Mouse (Mus musculus): ENCODE results near the gene Apba2.

DNA sequence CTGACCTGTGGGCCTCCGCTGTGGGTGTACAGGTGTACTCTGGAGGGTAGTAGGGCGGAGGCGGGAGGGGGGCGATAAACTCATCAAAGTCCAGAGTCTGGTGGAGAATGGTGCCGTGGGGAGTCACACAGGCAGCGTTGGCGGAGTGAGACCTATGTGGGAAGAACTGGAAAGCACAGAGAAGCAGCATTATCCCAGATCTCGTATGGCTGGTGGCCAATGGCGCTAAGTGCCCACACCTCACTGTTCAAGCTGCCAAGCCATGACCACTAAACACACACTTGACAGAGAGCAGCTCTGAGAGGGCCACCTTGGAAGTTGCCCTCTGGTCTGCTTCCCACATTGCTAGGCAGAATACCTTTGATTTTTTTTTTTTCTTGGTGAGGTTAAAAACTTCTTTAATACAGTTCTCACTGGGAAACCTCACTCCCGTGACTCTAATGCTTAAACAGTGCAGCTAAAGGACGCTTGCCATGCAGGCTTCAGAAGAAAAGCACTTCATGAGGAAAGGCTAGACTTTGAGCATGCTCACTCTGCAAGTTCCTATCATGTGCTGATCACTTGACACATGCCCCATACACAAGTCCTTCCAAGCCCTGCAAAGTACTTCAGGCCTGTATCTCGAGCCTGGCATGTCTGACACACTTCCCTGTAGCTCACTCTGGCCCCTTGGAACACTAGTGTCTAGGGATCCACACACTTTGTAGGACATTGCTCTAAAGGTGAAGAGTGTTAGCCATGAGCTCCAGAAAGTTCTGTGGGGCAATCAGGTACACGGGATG, 275.4 kb downstream of the Apba2 start:
- TF ChIP-seq POLR2A (IDR thresholded peaks at IDR 0.05; ENCODE audit: borderline replicate concordance, control insufficient read depth, low read depth, low read length) (no peak), CTCF (IDR thresholded peaks at IDR 0.05; ENCODE audit: control insufficient read depth, insufficient read depth, low read length) (no peak)

Data from bone marrow, adult 2 months (tissue).